Mouse (Mus musculus) c-Kit-positive CD71-positive TER-119-negative erythroid progenitor cells, embryonic 14.5 days (primary cell): ENCODE results near the gene Wdr82.

Source experiments
- DNase-seq: peaks from one replicate; pipeline ENCODE4 v3.0.0-alpha.2; 2013; ENCODE audit warnings: low read depth

Gene Wdr82

GRCm38 (mm10) chr9:106198962-106199458 is 28.3 kb downstream of the Wdr82 start:
- peak; percentile 36 for DNase-seq

- DNase-seq: no peak
Observed at GRCm38 (mm10) chr9:106199535-106200272, 29.0 kb downstream of the Wdr82 start, which contains the start of gene Ppm1m. Ppm1m (minus strand) TSS chr9:106199746.

GRCm38 (mm10) chr9:106201895-106202294 is 31.2 kb downstream of the Wdr82 start:
- no peak for DNase-seq

GRCm38 (mm10) chr9:106202819-106203636 is 32.3 kb downstream of the Wdr82 start, which contains the start of gene Twf2:
Twf2 (plus strand) TSS chr9:106203108.
- peak; percentile 70 for DNase-seq

GRCm38 (mm10) chr9:106203990-106204851 is 33.5 kb downstream of the Wdr82 start:
- no peak for DNase-seq

- DNase-seq: no peak
Observed at GRCm38 (mm10) chr9:106205713-106206290, 35.1 kb downstream of the Wdr82 start.

GRCm38 (mm10) chr9:106206515-106206914 is 35.8 kb downstream of the Wdr82 start:
- no peak for DNase-seq

GRCm38 (mm10) chr9:106208181-106208580 is 37.5 kb downstream of the Wdr82 start:
- no peak for DNase-seq

- no peak for DNase-seq
Observed at GRCm38 (mm10) chr9:106209954-106210353, 39.2 kb downstream of the Wdr82 start.

GRCm38 (mm10) chr9:106210853-106211609 is 40.3 kb downstream of the Wdr82 start:
- no peak for DNase-seq

GRCm38 (mm10) chr9:106211680-106212593 is 41.2 kb downstream of the Wdr82 start:
- DNase-seq: peak; percentile 84

- DNase-seq: no peak
Observed at GRCm38 (mm10) chr9:106212594-106212981, 41.9 kb downstream of the Wdr82 start.

GRCm38 (mm10) chr9:106215341-106216125 is 44.8 kb downstream of the Wdr82 start:
- no peak for DNase-seq

- DNase-seq: no peak
Observed at GRCm38 (mm10) chr9:106216971-106217370, 46.2 kb downstream of the Wdr82 start.

- DNase-seq: no peak
Observed at GRCm38 (mm10) chr9:106220894-106221523, 50.3 kb downstream of the Wdr82 start.

- no peak for DNase-seq
Observed at GRCm38 (mm10) chr9:106222261-106222851, 51.6 kb downstream of the Wdr82 start, which contains the start of gene Tlr9. Tlr9 (plus strand) TSS chr9:106222598.

GRCm38 (mm10) chr9:106222994-106223393 is 52.3 kb downstream of the Wdr82 start:
- DNase-seq: no peak
